Comparison of ENCODE assay signal across 17 mouse cellular contexts in genomic region chr12:57607624-57608023, GRCm38 (mm10). TPM values are rescaled to one million over a fixed set of nuclear protein-coding genes. Genes with fewer than 3 reads are reported as not detected.
DNase-seq lines count a peak whose midpoint lies in the region; ATAC-seq and TF ChIP-seq lines count a peak whose summit lies in the region.
"Had no signal": no experiment of that assay in that cellular context is flagged by ENCODE, and none has a peak within 500 bp of the region (broad histone marks: within the 10 kb centered on the region; RNA-seq: fewer than 3 reads in every experiment).

No protein-coding gene starts in this region.

- peak; percentile 42 for DNase-seq in kidney, postnatal 0 days (ENCODE audit: low spot score)
- DNase-seq in kidney, adult 8-10 months = no peak
- DNase-seq in embryo, embryonic 9.5 days (ENCODE audit: extremely low spot score) = peak; percentile 12
- peak; percentile 5 for DNase-seq in lung, postnatal 14 days
- no peak for DNase-seq in layer of hippocampus, adult 18-20 months (ENCODE audit: low spot score in 2 of 2)
- DNase-seq in forebrain, embryonic 10.5 days (ENCODE audit: extremely low spot score, low spot score) = no peak
- DNase-seq: cerebellum, adult 11 months; cerebellum, postnatal 36 days; spleen, adult 18-20 months; thymus, postnatal 36 days had no signal

- H3K36me3 ChIP-seq in kidney, postnatal 0 days (ENCODE audit: insufficient read depth, low read length) = no peaks in the 10 kb centered on the region
- H3K36me3 ChIP-seq in heart, embryonic 16.5 days (ENCODE audit: control insufficient read depth, insufficient read depth) = no peaks in the 10 kb centered on the region
- no peaks in the 10 kb centered on the region for H3K36me3 ChIP-seq in forebrain, embryonic 10.5 days (replicated peaks)
- H3K36me3 ChIP-seq: neural tube, embryonic 13.5 days had no signal

- TF ChIP-seq CTCF in kidney, postnatal 0 days (IDR thresholded peaks at IDR 0.05; ENCODE audit: low read depth) = no peak

- no peak overlapping the region for H3K9ac ChIP-seq in kidney, postnatal 0 days (ENCODE audit: low read depth, low read length)
- no peak overlapping the region for H3K9ac ChIP-seq in heart, embryonic 16.5 days (ENCODE audit: low read length)
- H3K9ac ChIP-seq: neural tube, embryonic 13.5 days had no signal

- H3K4me2 ChIP-seq in kidney, postnatal 0 days (ENCODE audit: low read length) = no peak overlapping the region
- H3K4me2 ChIP-seq in heart, embryonic 16.5 days (ENCODE audit: low read depth, low read length) = no peak overlapping the region
- H3K4me2 ChIP-seq: neural tube, embryonic 13.5 days had no signal

- ATAC-seq in kidney, postnatal 0 days (replicated peaks; ENCODE audit: low FRiP score, low read depth) = 0 out of 2 replicates have a peak, but pooled peaks have one; percentile 36
- peak; percentile 93 for ATAC-seq in heart, embryonic 16.5 days (replicated peaks; ENCODE audit: extremely low read depth, insufficient read depth, low FRiP score)
- no peak for ATAC-seq in activated CD4-positive, CD25-positive, alpha-beta regulatory T cell, adult 4 months

- WGBS in kidney, postnatal 0 days = 42% methylated on average over 5 of the region's 5 CpGs
- 23% methylated on average over 5 of the region's 5 CpGs for WGBS in heart, embryonic 16.5 days
- WGBS in forebrain, embryonic 10.5 days = 67% methylated on average over 5 of the region's 5 CpGs

- no peaks in the 10 kb centered on the region for H3K9me3 ChIP-seq in kidney, postnatal 0 days (replicated peaks; ENCODE audit: low read length)
- H3K9me3 ChIP-seq in heart, embryonic 16.5 days (replicated peaks; ENCODE audit: control insufficient read depth, low read length) = no peaks in the 10 kb centered on the region
- H3K9me3 ChIP-seq in forebrain, embryonic 10.5 days = no peaks in the 10 kb centered on the region
- H3K9me3 ChIP-seq: neural tube, embryonic 13.5 days had no signal

- no peak overlapping the region for H3K4me3 ChIP-seq in kidney, postnatal 0 days (replicated peaks; ENCODE audit: low read depth, low read length)
- H3K4me3 ChIP-seq in heart, embryonic 16.5 days (ENCODE audit: low read length) = no peak overlapping the region
- no peak overlapping the region for H3K4me3 ChIP-seq in forebrain, embryonic 10.5 days
- H3K4me3 ChIP-seq: layer of hippocampus, adult 2 months; left cerebral cortex, adult 2 months; neural tube, embryonic 13.5 days had no signal

- no peaks in the 10 kb centered on the region for H3K4me1 ChIP-seq in kidney, postnatal 0 days (replicated peaks; ENCODE audit: insufficient read depth, low read length)
- H3K4me1 ChIP-seq in heart, embryonic 16.5 days (ENCODE audit: control insufficient read depth, insufficient read depth, low read length) = no peaks in the 10 kb centered on the region
- H3K4me1 ChIP-seq in forebrain, embryonic 10.5 days = no peaks in the 10 kb centered on the region
- H3K4me1 ChIP-seq: neural tube, embryonic 13.5 days had no signal

- H3K27ac ChIP-seq in kidney, postnatal 0 days = no peak overlapping the region
- no peak overlapping the region for H3K27ac ChIP-seq in heart, embryonic 16.5 days (ENCODE audit: low read length)
- H3K27ac ChIP-seq in forebrain, embryonic 10.5 days = no peak overlapping the region
- H3K27ac ChIP-seq: layer of hippocampus, adult 2 months; left cerebral cortex, adult 2 months; neural tube, embryonic 13.5 days had no signal

- H3K27me3 ChIP-seq in kidney, postnatal 0 days (ENCODE audit: insufficient read depth, low read length) = no peaks in the 10 kb centered on the region
- H3K27me3 ChIP-seq in heart, embryonic 16.5 days (ENCODE audit: control insufficient read depth, insufficient read depth, low read length) = no peaks in the 10 kb centered on the region
- no peaks in the 10 kb centered on the region for H3K27me3 ChIP-seq in forebrain, embryonic 10.5 days (ENCODE audit: poor library complexity, severe bottlenecking)
- H3K27me3 ChIP-seq: CH12.LX; neural tube, embryonic 13.5 days had no signal

RNA-seq across cellular contexts. Expression of gene Ttc6, which starts 43.7 kb away (rescaled TPM):
- polyA plus RNA-seq in kidney, postnatal 0 days (2015; fragmentation: Nextera tagmentation; extraction: Ambion mirVana) = 0.09 and 0.18 TPM in 2 replicates
- 0.09 and 0.57 TPM in 2 replicates for polyA plus RNA-seq in heart, embryonic 16.5 days (2015; fragmentation: Nextera tagmentation; extraction: Ambion mirVana)
- under 1 TPM; 0.10 to 0.12 TPM for total RNA-seq in layer of hippocampus, adult 18-20 months (2021)
- under 1 TPM in 1 of 2 experiments, not detected in 1; 0.09 TPM for polyA plus RNA-seq in activated CD4-positive, CD25-positive, alpha-beta regulatory T cell, adult 4 months (2017; shearing (Covaris generic))
- polyA plus RNA-seq in forebrain, embryonic 10.5 days (2016; fragmentation: Nextera tagmentation; extraction: Ambion mirVana) = 0.21 and 0.43 TPM in 2 replicates
- total RNA-seq: CH12.LX; granulocyte monocyte progenitor cell, adult 5-6 weeks had no signal

Comparison
In these comparisons a context has a peak if more than half of its experiments do, and no peak if none do; other contexts are left out.
1. DNase-seq: peak in kidney, postnatal 0 days (single experiment), embryo, embryonic 9.5 days (single experiment) and lung, postnatal 14 days (single experiment); none in kidney, adult 8-10 months (0 of 2), layer of hippocampus, adult 18-20 months (0 of 2) and forebrain, embryonic 10.5 days (single experiment).